Mouse (Mus musculus) embryonic fibroblast, embryonic 13.5 days (primary cell): ENCODE data around the gene Ablim1.

Source experiments
- CTCF ChIP-seq: IDR thresholded peaks from 2 replicates; pipeline ENCODE4 v1.5.1; 2011; ENCODE audit warnings: mild to moderate bottlenecking, control low read depth, low read length, moderate library complexity, borderline replicate concordance; ENCODE audit not compliant: insufficient read depth
- POLR2A ChIP-seq: IDR thresholded peaks from 2 replicates; pipeline ENCODE4 v1.6.1; 2011; ENCODE audit warnings: low read depth, mild to moderate bottlenecking, control low read depth, low read length, moderate library complexity

GRCm38 (mm10) chr19:57132916-57133520 lies 181.7 kb downstream of the Ablim1 start:
- TF ChIP-seq CTCF (no peak), POLR2A (no peak)
